15 mouse cellular contexts compared by ENCODE assay signal in the genomic region with DNA sequence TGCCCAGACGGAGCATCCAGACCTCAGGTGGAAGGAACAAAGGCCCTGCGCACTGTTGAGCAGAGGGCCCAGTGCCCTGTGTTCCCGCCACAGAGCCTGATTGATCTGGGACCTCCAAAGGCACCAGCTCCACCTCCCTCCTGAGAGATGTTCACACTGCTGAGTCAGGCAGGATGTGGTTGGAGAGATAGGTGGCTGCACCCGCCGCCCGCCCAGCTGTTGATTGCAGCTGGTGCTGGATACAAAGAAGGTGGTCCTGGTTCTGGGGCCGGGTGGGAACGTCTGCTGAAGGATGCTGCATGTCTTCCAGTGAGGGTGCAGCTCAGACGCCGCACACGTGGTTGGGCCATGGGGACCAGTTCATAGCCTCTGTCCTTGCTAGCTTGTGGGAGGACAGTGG.
DNase-seq lines count a peak whose midpoint lies in the region; ATAC-seq and TF ChIP-seq lines count a peak whose summit lies in the region.
"Had no signal": no experiment of that assay in that cellular context is flagged by ENCODE, and none has a peak within 500 bp of the region (broad histone marks: within the 10 kb centered on the region; RNA-seq: fewer than 3 reads in every experiment).

No protein-coding gene starts in this region.

- no peaks in the 10 kb centered on the region; the same call in 1 of the 2 replicates for H3K4me1 ChIP-seq in heart, embryonic 16.5 days (ENCODE audit: control insufficient read depth, insufficient read depth, low read length)
- H3K4me1 ChIP-seq in MEL (ENCODE audit: control insufficient read depth in 1 of 2, insufficient read depth in 2 of 2, low read length in 2 of 2), result peaks cover 11 to 21% of the 10 kb centered on the region in 2 experiments
- no peaks in the 10 kb centered on the region for H3K4me1 ChIP-seq in liver, postnatal 0 days (ENCODE audit: insufficient read depth)

- 72% methylated on average over 11 of the region's 11 CpGs for WGBS in heart, embryonic 16.5 days
- WGBS in liver, postnatal 0 days (ENCODE audit: insufficient replicate concordance), result 40% methylated on average over 11 of the region's 11 CpGs

- H3K79me2 ChIP-seq in MEL (ENCODE audit: control insufficient read depth, insufficient read depth, low read length, poor library complexity), result no peaks in the 10 kb centered on the region

- no peak for TF ChIP-seq POLR2A in MEL (IDR thresholded peaks at IDR 0.05; ENCODE audit: control insufficient read depth in 1 of 2, insufficient read depth in 1 of 2, low read depth in 1 of 2, low read length in 2 of 2, poor library complexity in 1 of 2)

- no peak overlapping the region for H3K4me2 ChIP-seq in heart, embryonic 16.5 days (ENCODE audit: low read depth, low read length)
- no peak overlapping the region for H3K4me2 ChIP-seq in liver, postnatal 0 days (ENCODE audit: low read depth, low read length)
- H3K4me2 ChIP-seq: lung, embryonic 14.5 days had no signal

- no peak overlapping the region for H3K27ac ChIP-seq in heart, embryonic 16.5 days (ENCODE audit: low read length)
- peak overlapping the region; percentile 12 for H3K27ac ChIP-seq in MEL (ENCODE audit: control insufficient read depth, low read depth, low read length)
- no peak overlapping the region for H3K27ac ChIP-seq in liver, postnatal 0 days (ENCODE audit: low read depth)
- H3K27ac ChIP-seq: kidney, postnatal 0 days had no signal

- H3K9me3 ChIP-seq in heart, embryonic 16.5 days (replicated peaks; ENCODE audit: control insufficient read depth, low read length), result no peaks in the 10 kb centered on the region
- no peaks in the 10 kb centered on the region for H3K9me3 ChIP-seq in MEL (replicated peaks; ENCODE audit: insufficient read depth, low read length)
- H3K9me3 ChIP-seq in liver, postnatal 0 days (ENCODE audit: low read length), result no peaks in the 10 kb centered on the region

- ATAC-seq in heart, embryonic 16.5 days (replicated peaks; ENCODE audit: extremely low read depth, insufficient read depth, low FRiP score), result peak; percentile 45
- ATAC-seq in liver, postnatal 0 days, result peak; percentile 44; the same call in 1 of the 2 replicates
- ATAC-seq: midbrain, embryonic 16.5 days; Patski had no signal

- TF ChIP-seq CTCF in MEL (IDR thresholded peaks at IDR 0.05 in 2 of 3, conservative IDR thresholded peaks at IDR 0.05 in 1 of 3; ENCODE audit: control insufficient read depth in 1 of 3, insufficient read depth in 1 of 3, low read depth in 2 of 3, low read length in 3 of 3, poor library complexity in 1 of 3, severe bottlenecking in 1 of 3), result no peak
- TF ChIP-seq CTCF in liver, postnatal 0 days (IDR thresholded peaks at IDR 0.05; ENCODE audit: low read depth), result no peak

- no peak overlapping the region for H3K9ac ChIP-seq in heart, embryonic 16.5 days (ENCODE audit: low read length)
- peak overlapping the region; percentile 5; the same call in 1 of the 2 replicates for H3K9ac ChIP-seq in MEL (ENCODE audit: control insufficient read depth, low read depth, low read length, poor library complexity, severe bottlenecking)
- no peak overlapping the region for H3K9ac ChIP-seq in liver, postnatal 0 days (replicated peaks)
- H3K9ac ChIP-seq: lung, embryonic 14.5 days had no signal

- no peak for TF ChIP-seq RAD21 in MEL (IDR thresholded peaks at IDR 0.05; ENCODE audit: low read depth, low read length)

- H3K36me3 ChIP-seq in heart, embryonic 16.5 days (ENCODE audit: control insufficient read depth, insufficient read depth), result peaks cover 13% of the 10 kb centered on the region
- H3K36me3 ChIP-seq in MEL (ENCODE audit: control insufficient read depth in 1 of 2, insufficient read depth in 2 of 2, low read length in 2 of 2), result peaks cover 0 to 10% of the 10 kb centered on the region in 2 experiments; a peak in 2 of 4 replicates
- H3K36me3 ChIP-seq in liver, postnatal 0 days (replicated peaks; ENCODE audit: insufficient read depth, low read length), result peaks cover 13% of the 10 kb centered on the region; the same call in 1 of the 2 replicates

- no peaks in the 10 kb centered on the region for H3K27me3 ChIP-seq in heart, embryonic 16.5 days (ENCODE audit: control insufficient read depth, insufficient read depth, low read length)
- no peaks in the 10 kb centered on the region for H3K27me3 ChIP-seq in MEL (ENCODE audit: control insufficient read depth in 1 of 2, insufficient read depth in 2 of 2, low read length in 2 of 2)
- H3K27me3 ChIP-seq in liver, postnatal 0 days (ENCODE audit: insufficient read depth, low read length), result no peaks in the 10 kb centered on the region
- H3K27me3 ChIP-seq: Patski had no signal

- TF ChIP-seq EP300 in MEL (IDR thresholded peaks at IDR 0.05; ENCODE audit: low read depth in 1 of 2, low read length in 2 of 2), result peak; percentile 87 to 92
- TF ChIP-seq EP300 in liver, postnatal 0 days (IDR thresholded peaks at IDR 0.05; ENCODE audit: low read depth), result no peak

- H3K4me3 ChIP-seq in heart, embryonic 16.5 days (ENCODE audit: low read length), result no peak overlapping the region
- no peak overlapping the region for H3K4me3 ChIP-seq in MEL (ENCODE audit: control insufficient read depth in 1 of 2, insufficient read depth in 1 of 2, low read depth in 2 of 2, low read length in 2 of 2)
- H3K4me3 ChIP-seq in liver, postnatal 0 days (ENCODE audit: low read depth, low read length), result no peak overlapping the region

- no peak for DNase-seq in heart, postnatal 4 days
- peak; percentile 92 for DNase-seq in MEL (ENCODE audit: low read depth, low spot score)
- peak; percentile 55 for DNase-seq in liver, postnatal 0 days
- peak; percentile 91 to 95 for DNase-seq in thymus, postnatal 10 days (ENCODE audit: low spot score in 2 of 2)
- DNase-seq in cerebellum, adult 11 months, result no peak
- no peak for DNase-seq in right cerebral cortex, adult 2 months (ENCODE audit: low spot score in 2 of 2)
- DNase-seq in frontal cortex, postnatal 14 days (ENCODE audit: low spot score in 2 of 2), result no peak
- DNase-seq: cerebellum, postnatal 14 days; gastrocnemius, postnatal 14 days; heart, postnatal 10 days; lung, embryonic 14.5 days had no signal

TF ChIP-seq in MEL, 35 proteins besides CTCF, POLR2A, EP300 and RAD21 (continues in another document):
- TF ChIP-seq JUND (IDR thresholded peaks at IDR 0.05; ENCODE audit: low read depth, low read length) (no peak), E2F4 (IDR thresholded peaks at IDR 0.05; ENCODE audit: borderline replicate concordance, low read depth, low read length) (peak; percentile 88; the same call in 1 of the 2 replicates), RCOR1 (IDR thresholded peaks at IDR 0.05; ENCODE audit: low read depth, low read length) (peak; percentile 69), UBTF (IDR thresholded peaks at IDR 0.05; ENCODE audit: borderline replicate concordance, insufficient read depth, low read depth, low read length) (no peak), SIN3A (IDR thresholded peaks at IDR 0.05; ENCODE audit: low read length) (peak; percentile 91), NRF1 (IDR thresholded peaks at IDR 0.05; ENCODE audit: insufficient read depth, low read depth, low read length, poor library complexity, severe bottlenecking) (no peak), GATA1 (IDR thresholded peaks at IDR 0.05; ENCODE audit: low read depth, low read length) (peak; percentile 75), MEF2A (IDR thresholded peaks at IDR 0.05; ENCODE audit: extremely low read depth, insufficient replicate concordance, low read depth, low read length, poor library complexity, severe bottlenecking) (no peak), TCF12 (IDR thresholded peaks at IDR 0.05; ENCODE audit: low read depth, low read length) (peak; percentile 92), NELFE (IDR thresholded peaks at IDR 0.05; ENCODE audit: low read depth, low read length) (0 out of 2 replicates have a peak, but pooled peaks have one; percentile 4), TBP (IDR thresholded peaks at IDR 0.05; ENCODE audit: low read depth, low read length) (no peak), ZKSCAN1 (IDR thresholded peaks at IDR 0.05; ENCODE audit: low read depth, low read length) (no peak), USF2 (IDR thresholded peaks at IDR 0.05; ENCODE audit: borderline replicate concordance in 1 of 2, insufficient read depth in 1 of 2, low read depth in 1 of 2, low read length in 2 of 2) (no peak), MAZ (IDR thresholded peaks at IDR 0.05; ENCODE audit: low read depth, low read length) (peak; percentile 58; the same call in 1 of the 2 replicates), CHD1 (IDR thresholded peaks at IDR 0.05; ENCODE audit: low read depth, low read length) (no peak), SMC3 (IDR thresholded peaks at IDR 0.05; ENCODE audit: low read depth, low read length) (peak; percentile 23; the same call in 1 of the 2 replicates), ETS1 (IDR thresholded peaks at IDR 0.05; ENCODE audit: low read depth, low read length) (peak; percentile 99), TAL1 (IDR thresholded peaks at IDR 0.05; ENCODE audit: low read length) (peak; percentile 60), ZNF384 (IDR thresholded peaks at IDR 0.05; ENCODE audit: low read depth, low read length) (no peak), POLR2AphosphoS5 (IDR thresholded peaks at IDR 0.05; ENCODE audit: borderline replicate concordance, low read depth, low read length) (no peak), MAFK (IDR thresholded peaks at IDR 0.05; ENCODE audit: borderline replicate concordance, low read depth, low read length) (peak; percentile 97), MYC (IDR thresholded peaks at IDR 0.05; ENCODE audit: low read depth, low read length) (no peak; the same call in 1 of the 2 replicates), ZMIZ1 (IDR thresholded peaks at IDR 0.05; ENCODE audit: low read depth, low read length) (no peak), GABPA (IDR thresholded peaks at IDR 0.05; ENCODE audit: low read depth, low read length) (peak; percentile 85; the same call in 1 of the 2 replicates), MYB (IDR thresholded peaks at IDR 0.05; ENCODE audit: low read depth, low read length) (no peak), MXI1 (IDR thresholded peaks at IDR 0.05; ENCODE audit: low read depth, low read length) (no peak), ELF1 (IDR thresholded peaks at IDR 0.05; ENCODE audit: low read depth, low read length) (no peak), MAX (IDR thresholded peaks at IDR 0.05; ENCODE audit: low read length) (no peak; the same call in 1 of the 2 replicates), BHLHE40 (IDR thresholded peaks at IDR 0.05; ENCODE audit: borderline replicate concordance, low read depth, low read length) (peak; percentile 75; the same call in 1 of the 2 replicates), CHD2 (IDR thresholded peaks at IDR 0.05; ENCODE audit: low read length) (no peak), USF1 (IDR thresholded peaks at IDR 0.05; ENCODE audit: low read depth, low read length) (no peak), HCFC1 (IDR thresholded peaks at IDR 0.05; ENCODE audit: low read depth, low read length) (no peak), ZC3H11A (IDR thresholded peaks at IDR 0.05; ENCODE audit: low read depth, low read length) (peak; percentile 17; the same call in 1 of the 2 replicates), KAT2A (conservative IDR thresholded peaks at IDR 0.05; ENCODE audit: low read depth, low read length) (no peak)

Comparison
In these comparisons a context has a peak if more than half of its experiments do, and no peak if none do; other contexts are left out.
1. DNase-seq: peak in MEL (single experiment), liver, postnatal 0 days (single experiment) and thymus, postnatal 10 days (2 of 2); none in heart, postnatal 4 days (single experiment), cerebellum, adult 11 months (single experiment), right cerebral cortex, adult 2 months (0 of 2) and frontal cortex, postnatal 14 days (0 of 2).